12 mouse cellular contexts compared by ENCODE assay signal in the genomic region with DNA sequence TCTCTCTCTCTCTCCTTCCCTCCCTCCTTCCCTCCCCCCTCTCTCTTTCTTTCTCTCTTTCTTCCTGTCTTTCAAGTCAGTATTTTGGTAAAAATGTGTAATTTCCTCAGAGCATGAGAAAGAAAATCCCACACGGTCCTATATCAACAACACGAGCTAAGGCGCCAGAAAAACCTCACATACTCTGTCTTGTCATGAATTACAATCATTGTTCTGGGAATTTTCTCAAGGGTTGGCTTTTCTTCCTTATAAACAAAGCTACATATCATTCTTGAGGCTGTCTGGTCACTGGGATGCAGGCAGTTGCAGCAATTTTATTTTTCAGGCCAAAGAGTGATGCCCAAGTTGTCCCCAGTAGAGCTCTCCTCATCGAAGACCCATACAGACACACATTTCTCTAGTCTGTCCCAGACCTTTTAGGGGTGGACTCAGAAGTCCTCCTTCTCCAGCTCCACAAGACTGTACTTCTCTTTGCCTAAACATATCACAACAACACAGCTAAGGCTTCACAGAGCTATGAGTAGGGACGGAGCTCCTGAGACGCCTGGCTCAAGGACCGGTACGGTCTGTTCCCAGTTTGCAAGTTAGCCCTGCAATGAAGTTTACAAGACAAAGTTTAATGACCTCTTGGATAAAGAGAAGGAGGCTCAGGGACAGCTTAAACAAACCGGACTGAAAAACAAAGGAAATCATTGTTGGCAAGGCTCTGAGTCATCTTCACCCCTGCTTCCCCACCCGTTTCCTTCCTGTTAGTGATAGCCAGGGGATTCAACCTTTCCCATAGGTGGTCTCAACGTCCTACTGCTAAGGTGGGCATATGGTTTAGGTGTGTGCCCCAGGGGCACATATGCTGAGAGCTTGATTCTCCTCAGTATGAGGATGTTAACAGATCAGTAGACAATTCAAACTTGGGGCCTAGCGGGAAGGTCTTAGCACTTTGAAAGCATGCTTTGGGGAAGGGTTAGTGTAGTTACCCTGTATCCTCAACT.
DNase-seq lines count a peak whose midpoint lies in the region; ATAC-seq and TF ChIP-seq lines count a peak whose summit lies in the region.
"Had no signal": no experiment of that assay in that cellular context is flagged by ENCODE, and none has a peak within 500 bp of the region (broad histone marks: within the 10 kb centered on the region; RNA-seq: fewer than 3 reads in every experiment).

No protein-coding gene starts in this region.

- no peaks in the 10 kb centered on the region for H3K79me2 ChIP-seq in heart, adult 2 months (replicated peaks; ENCODE audit: control insufficient read depth, insufficient read depth, low read length)

- H3K9me3 ChIP-seq in heart, embryonic 14.5 days (ENCODE audit: control insufficient read depth, low read length) = no peaks in the 10 kb centered on the region
- no peaks in the 10 kb centered on the region for H3K9me3 ChIP-seq in lung, embryonic 15.5 days
- H3K9me3 ChIP-seq in heart, postnatal 0 days (replicated peaks; ENCODE audit: control insufficient read depth, low read length) = no peaks in the 10 kb centered on the region
- no peaks in the 10 kb centered on the region for H3K9me3 ChIP-seq in stomach, embryonic 16.5 days (replicated peaks; ENCODE audit: control insufficient read depth, low read length)

- peak overlapping the region; percentile 27 to 29; a peak in 2 of 4 replicates for H3K27ac ChIP-seq in heart, embryonic 14.5 days (replicated peaks in 1 of 2; ENCODE audit: control insufficient read depth in 1 of 2, insufficient read depth in 1 of 2, low read depth in 2 of 2, low read length in 2 of 2)
- H3K27ac ChIP-seq in heart, adult 2 months = no peak overlapping the region
- H3K27ac ChIP-seq in lung, embryonic 15.5 days = peak overlapping the region; percentile 62
- H3K27ac ChIP-seq in heart, postnatal 0 days (ENCODE audit: low read depth) = peak overlapping the region; percentile 38; the same call in 1 of the 2 replicates
- H3K27ac ChIP-seq in stomach, embryonic 16.5 days (ENCODE audit: low read length) = peak overlapping the region; percentile 42; the same call in 1 of the 2 replicates

- H3K4me2 ChIP-seq in heart, embryonic 14.5 days (ENCODE audit: low read length) = no peak overlapping the region
- no peak overlapping the region for H3K4me2 ChIP-seq in lung, embryonic 15.5 days
- H3K4me2 ChIP-seq in heart, postnatal 0 days (ENCODE audit: low read depth, low read length) = no peak overlapping the region
- H3K4me2 ChIP-seq in stomach, embryonic 16.5 days (ENCODE audit: low read depth, low read length) = no peak overlapping the region

- intact Hi-C loops in heart, adult 2 months (cut with DNase I) = no loop called here

- no peak overlapping the region for H3K9ac ChIP-seq in heart, embryonic 14.5 days (ENCODE audit: low read length)
- H3K9ac ChIP-seq in heart, adult 2 months (ENCODE audit: low read depth, low read length) = no peak overlapping the region
- no peak overlapping the region for H3K9ac ChIP-seq in lung, embryonic 15.5 days
- no peak overlapping the region for H3K9ac ChIP-seq in heart, postnatal 0 days (replicated peaks; ENCODE audit: low read depth, low read length)
- H3K9ac ChIP-seq in stomach, embryonic 16.5 days (ENCODE audit: low read length) = no peak overlapping the region

- DNase-seq in heart, adult 2 months = no peak
- DNase-seq in lung, postnatal 25 days (ENCODE audit: low spot score) = no peak
- peak; percentile 30 for DNase-seq in heart, postnatal 0 days (ENCODE audit: low spot score)
- no peak for DNase-seq in embryo, embryonic 10 days (ENCODE audit: low spot score)
- no peak for DNase-seq in right cerebral cortex, postnatal 10 days (ENCODE audit: low spot score in 2 of 2)
- DNase-seq: spleen, adult 18-20 months; thymus, postnatal 4 days had no signal

- no peak overlapping the region for H3K4me3 ChIP-seq in heart, embryonic 14.5 days (ENCODE audit: control insufficient read depth in 1 of 2, insufficient read depth in 1 of 2, low read depth in 1 of 2, low read length in 2 of 2)
- H3K4me3 ChIP-seq in heart, adult 2 months = no peak overlapping the region
- no peak overlapping the region for H3K4me3 ChIP-seq in lung, embryonic 15.5 days
- no peak overlapping the region for H3K4me3 ChIP-seq in heart, postnatal 0 days (ENCODE audit: low read depth, low read length)
- no peak overlapping the region for H3K4me3 ChIP-seq in stomach, embryonic 16.5 days (replicated peaks; ENCODE audit: low read length)

- no peak for TF ChIP-seq CTCF in heart, adult 2 months (IDR thresholded peaks at IDR 0.05)
- TF ChIP-seq CTCF in heart, postnatal 0 days (IDR thresholded peaks at IDR 0.05; ENCODE audit: low read depth) = no peak

- ATAC-seq in heart, embryonic 14.5 days (ENCODE audit: insufficient number of reproducible peaks, insufficient read depth, low FRiP score, low read depth) = no peak
- no peak for ATAC-seq in lung, embryonic 15.5 days (ENCODE audit: borderline replicate concordance, extremely low read depth, low FRiP score, low TSS enrichment)
- ATAC-seq in heart, postnatal 0 days (ENCODE audit: insufficient read depth, low read depth) = no peak
- peak; percentile 25; the same call in 1 of the 2 replicates for ATAC-seq in stomach, embryonic 16.5 days (ENCODE audit: insufficient read depth, low FRiP score)
- ATAC-seq: hindbrain, embryonic 16.5 days had no signal

- WGBS in heart, embryonic 14.5 days = 66% methylated on average over 12 of the region's 12 CpGs
- WGBS in heart, adult 2 months = 53% methylated on average over 12 of the region's 12 CpGs
- WGBS in lung, embryonic 15.5 days = 40% methylated on average over 12 of the region's 12 CpGs
- WGBS in heart, postnatal 0 days = 58% methylated on average over 12 of the region's 12 CpGs
- WGBS in stomach, embryonic 16.5 days = 51% methylated on average over 12 of the region's 12 CpGs

- H3K4me1 ChIP-seq in heart, embryonic 14.5 days (ENCODE audit: control insufficient read depth in 2 of 2, insufficient read depth in 2 of 2, low read length in 2 of 2) = peaks cover 0 to 2% of the 10 kb centered on the region in 2 experiments; a peak in 1 of 4 replicates
- peaks cover 2% of the 10 kb centered on the region; the same call in 1 of the 2 replicates for H3K4me1 ChIP-seq in heart, adult 2 months (ENCODE audit: control insufficient read depth, insufficient read depth, low read length)
- H3K4me1 ChIP-seq in lung, embryonic 15.5 days = peaks cover 14% of the 10 kb centered on the region
- H3K4me1 ChIP-seq in heart, postnatal 0 days (ENCODE audit: control insufficient read depth, insufficient read depth) = no peaks in the 10 kb centered on the region
- H3K4me1 ChIP-seq in stomach, embryonic 16.5 days (ENCODE audit: control insufficient read depth, insufficient read depth, low read length) = peaks cover 6% of the 10 kb centered on the region; the same call in 1 of the 2 replicates

- no peaks in the 10 kb centered on the region for H3K27me3 ChIP-seq in heart, embryonic 14.5 days (ENCODE audit: control insufficient read depth, insufficient read depth, low read length)
- H3K27me3 ChIP-seq in heart, adult 2 months (ENCODE audit: control insufficient read depth, insufficient read depth, low read length) = no peaks in the 10 kb centered on the region
- H3K27me3 ChIP-seq in lung, embryonic 15.5 days = no peaks in the 10 kb centered on the region
- no peaks in the 10 kb centered on the region for H3K27me3 ChIP-seq in heart, postnatal 0 days (ENCODE audit: control insufficient read depth, insufficient read depth, low read length)
- no peaks in the 10 kb centered on the region for H3K27me3 ChIP-seq in stomach, embryonic 16.5 days (ENCODE audit: control insufficient read depth, insufficient read depth, low read length)
- H3K27me3 ChIP-seq: Patski had no signal

- no peak for TF ChIP-seq POLR2A in heart, adult 2 months (IDR thresholded peaks at IDR 0.05; ENCODE audit: insufficient read depth, low read depth, low read length)

- TF ChIP-seq EP300 in heart, adult 2 months (IDR thresholded peaks at IDR 0.05; ENCODE audit: insufficient read depth, low read depth, low read length) = no peak
- TF ChIP-seq EP300 in heart, postnatal 0 days (IDR thresholded peaks at IDR 0.05; ENCODE audit: low read depth) = no peak

- no peaks in the 10 kb centered on the region for H3K36me3 ChIP-seq in heart, embryonic 14.5 days (ENCODE audit: control insufficient read depth, insufficient read depth, low read length)
- no peaks in the 10 kb centered on the region for H3K36me3 ChIP-seq in heart, adult 2 months (ENCODE audit: control insufficient read depth, insufficient read depth, low read length)
- H3K36me3 ChIP-seq in lung, embryonic 15.5 days = no peaks in the 10 kb centered on the region
- H3K36me3 ChIP-seq in heart, postnatal 0 days (replicated peaks; ENCODE audit: control insufficient read depth, insufficient read depth, low read length) = no peaks in the 10 kb centered on the region
- no peaks in the 10 kb centered on the region for H3K36me3 ChIP-seq in stomach, embryonic 16.5 days (ENCODE audit: control insufficient read depth, insufficient read depth, low read length)
